Mouse (Mus musculus) bone marrow, adult 2 months (tissue): ENCODE results near the gene Golga2.

ENCODE experiments used
- CTCF ChIP-seq: fragments of 200-500 bp; IDR thresholded peaks from 2 replicates; pipeline ENCODE4 v1.5.1; 2011; ENCODE audit warnings: low read length, control low read depth; ENCODE audit not compliant: control insufficient read depth, insufficient read depth
- POLR2A ChIP-seq: fragments of 200-500 bp; IDR thresholded peaks from 2 replicates; pipeline ENCODE4 v1.6.1; 2011; ENCODE audit warnings: low read depth, mild to moderate bottlenecking, control low read depth, low read length, borderline replicate concordance; ENCODE audit not compliant: control insufficient read depth

DNA sequence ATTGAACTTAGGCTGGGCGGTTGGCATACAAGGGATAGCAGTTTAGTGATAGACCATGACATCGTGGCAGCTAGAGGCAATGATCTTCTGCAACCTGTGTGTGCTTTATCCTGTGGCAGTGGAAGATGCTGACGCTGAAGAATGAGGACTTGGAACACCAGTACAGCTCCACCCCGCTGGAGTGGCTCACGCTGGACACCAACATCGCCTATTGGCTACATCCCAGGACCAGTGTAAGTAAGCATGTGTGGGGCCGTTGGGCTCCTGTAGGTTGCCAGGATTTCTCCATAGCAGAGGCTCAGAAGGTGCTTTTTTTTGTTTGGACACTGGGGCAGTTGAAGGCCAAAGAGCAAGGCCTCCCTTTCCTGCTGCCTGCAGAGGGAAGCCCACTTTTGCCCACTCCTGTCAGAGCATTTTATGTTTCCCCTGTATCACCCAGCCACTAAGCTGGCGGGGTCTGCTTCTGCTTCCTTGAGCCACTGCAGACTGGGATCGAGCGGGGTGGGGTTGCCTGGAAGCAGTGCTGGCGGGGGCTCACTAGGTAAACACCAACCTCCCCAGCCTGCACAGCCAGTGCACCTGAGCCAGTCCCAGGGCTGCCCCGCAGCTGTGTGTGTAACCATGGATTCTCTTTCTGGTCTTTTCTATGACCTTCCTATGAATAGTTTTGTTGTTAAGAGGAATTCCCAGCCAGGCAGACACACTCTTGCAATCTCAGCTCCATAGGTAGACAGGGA is 35.2 kb upstream of the Golga2 start:
- TF ChIP-seq CTCF (no peak), POLR2A (no peak)
